Mouse (Mus musculus) hindbrain, embryonic 14.5 days (tissue): ENCODE measurements at regions not wholly inside any gene's neighbourhood (a gene's known extent, or its start where the extent isn't known, plus 50 kb on each side); places are given as distances from the start of the nearest gene placed in this dataset.

Experiments
- ATAC-seq: fragments of 200-750 bp; cut with Nextera tagmentation; 2 replicates; pipeline ENCODE4 v1.8.0; 2017; ENCODE audit warnings: moderate number of reproducible peaks, mild to moderate bottlenecking, moderate TSS enrichment, moderate library complexity; ENCODE audit not compliant: low FRiP score
- DNase-seq: peaks from one replicate; pipeline ENCODE4 v3.0.0-alpha.2; 2015; ENCODE audit warnings: low spot score
- H3K27ac ChIP-seq: fragments of 300-500 bp; sonication (generic); 2 replicates; pipeline ENCODE4 v1.5.1; 2014; ENCODE audit warnings: mild to moderate bottlenecking, moderate library complexity
- H3K27me3 ChIP-seq: fragments of 300-500 bp; sonication (generic); 2 replicates; pipeline ENCODE4 v1.6.1; 2014; ENCODE audit warnings: mild to moderate bottlenecking, low read length, mixed read lengths; ENCODE audit not compliant: control insufficient read depth, insufficient read depth
- H3K36me3 ChIP-seq: fragments of 300-500 bp; sonication (generic); replicated peaks from 2 replicates; pipeline ENCODE4 v1.6.1; 2014; ENCODE audit not compliant: control insufficient read depth, insufficient read depth
- H3K4me1 ChIP-seq: fragments of 300-500 bp; sonication (generic); replicated peaks from 2 replicates; pipeline ENCODE4 v1.6.1; 2014; ENCODE audit warnings: antibody characterized with exemption, low read length, mixed read lengths; ENCODE audit not compliant: control insufficient read depth, insufficient read depth
- H3K4me2 ChIP-seq: fragments of 300-500 bp; sonication (generic); replicated peaks from 2 replicates; pipeline ENCODE4 v1.6.1; 2014; ENCODE audit warnings: mild to moderate bottlenecking, moderate library complexity
- H3K4me3 ChIP-seq: fragments of 300-500 bp; sonication (generic); replicated peaks from 2 replicates; pipeline ENCODE4 v1.5.1; 2014; ENCODE audit warnings: mild to moderate bottlenecking, low read length
- H3K9ac ChIP-seq: fragments of 300-500 bp; sonication (generic); 2 replicates; pipeline ENCODE4 v1.6.1; 2014
- H3K9me3 ChIP-seq: fragments of 300-500 bp; sonication (generic); 2 replicates; pipeline ENCODE4 v1.6.1; 2016; ENCODE audit warnings: low read length; ENCODE audit not compliant: control insufficient read depth
- WGBS: fragments of 180-500 bp; shearing (Covaris S2); extraction: QIAGEN DNeasy Blood & Tissue Kit; methylation state at CpG from one replicate; pipeline ENCODE4 v1.1.7; 2014; 5-methylcytosine and 5-hydroxymethylcytosine counted together

DNA sequence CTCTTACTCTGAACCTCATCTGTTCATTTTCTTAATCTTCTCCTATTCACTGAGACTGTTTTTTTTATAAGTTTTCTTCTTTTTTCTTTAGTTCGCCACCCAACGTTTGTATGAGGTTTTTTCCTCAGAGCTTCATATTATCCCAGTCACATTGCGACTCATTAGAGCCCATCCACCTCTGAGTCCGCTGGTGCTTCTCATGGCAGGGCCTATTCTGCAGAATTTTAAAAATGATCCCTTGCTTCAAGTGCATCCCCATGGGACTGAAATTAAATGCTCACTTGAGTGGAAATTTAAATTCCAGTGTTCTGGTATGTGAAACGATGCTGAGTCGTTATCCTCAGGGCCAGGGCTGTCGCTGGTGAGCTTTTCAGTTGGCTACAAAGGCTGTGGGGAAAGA, 410.9 kb downstream of the Igsf11 start:
- H3K4me3 ChIP-seq = no peak overlapping the region
- 25% methylated on average over 7 of the region's 7 CpGs for WGBS
- ATAC-seq = peak; percentile 60
- no peak overlapping the region for H3K9ac ChIP-seq
- H3K9me3 ChIP-seq = no peaks in the 10 kb centered on the region
- peak; percentile 34 for DNase-seq
- H3K4me1 ChIP-seq = peaks cover 14% of the 10 kb centered on the region
- peak overlapping the region; percentile 60 for H3K27ac ChIP-seq
- no peaks in the 10 kb centered on the region for H3K27me3 ChIP-seq
- H3K4me2 ChIP-seq = no peak overlapping the region
- H3K36me3 ChIP-seq = no peaks in the 10 kb centered on the region

DNA sequence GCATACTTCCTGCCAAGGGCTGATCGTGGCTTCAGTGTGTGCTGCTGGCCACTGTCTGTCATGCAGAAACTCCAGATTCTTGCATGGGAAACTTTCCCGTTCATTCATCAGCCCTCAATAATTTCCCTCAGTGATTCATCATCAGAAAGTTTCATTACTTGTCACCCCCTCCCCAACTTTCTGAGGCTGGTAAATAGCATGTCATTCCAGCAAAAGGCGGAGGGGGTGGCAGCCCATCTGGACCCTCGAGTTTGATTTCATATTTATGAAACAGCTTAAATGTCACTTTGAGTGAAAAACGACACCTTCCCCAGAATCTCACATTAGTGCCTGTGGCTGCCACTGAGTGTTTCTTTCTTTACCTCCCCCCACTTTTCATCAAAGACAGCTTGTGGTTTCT, 415.5 kb downstream of the Igsf11 start:
- 55% methylated on average over 5 of the region's 5 CpGs for WGBS
- no peak for DNase-seq
- H3K27ac ChIP-seq = no peak overlapping the region
- no peak overlapping the region for H3K9ac ChIP-seq
- no peak overlapping the region for H3K4me3 ChIP-seq
- H3K4me1 ChIP-seq = 0 out of 2 replicates have a peak, but pooled peaks cover under 1% of the 10 kb centered on the region
- H3K36me3 ChIP-seq = no peaks in the 10 kb centered on the region
- no peaks in the 10 kb centered on the region for H3K9me3 ChIP-seq
- no peak overlapping the region for H3K4me2 ChIP-seq
- no peak for ATAC-seq
- H3K27me3 ChIP-seq = no peaks in the 10 kb centered on the region

DNA sequence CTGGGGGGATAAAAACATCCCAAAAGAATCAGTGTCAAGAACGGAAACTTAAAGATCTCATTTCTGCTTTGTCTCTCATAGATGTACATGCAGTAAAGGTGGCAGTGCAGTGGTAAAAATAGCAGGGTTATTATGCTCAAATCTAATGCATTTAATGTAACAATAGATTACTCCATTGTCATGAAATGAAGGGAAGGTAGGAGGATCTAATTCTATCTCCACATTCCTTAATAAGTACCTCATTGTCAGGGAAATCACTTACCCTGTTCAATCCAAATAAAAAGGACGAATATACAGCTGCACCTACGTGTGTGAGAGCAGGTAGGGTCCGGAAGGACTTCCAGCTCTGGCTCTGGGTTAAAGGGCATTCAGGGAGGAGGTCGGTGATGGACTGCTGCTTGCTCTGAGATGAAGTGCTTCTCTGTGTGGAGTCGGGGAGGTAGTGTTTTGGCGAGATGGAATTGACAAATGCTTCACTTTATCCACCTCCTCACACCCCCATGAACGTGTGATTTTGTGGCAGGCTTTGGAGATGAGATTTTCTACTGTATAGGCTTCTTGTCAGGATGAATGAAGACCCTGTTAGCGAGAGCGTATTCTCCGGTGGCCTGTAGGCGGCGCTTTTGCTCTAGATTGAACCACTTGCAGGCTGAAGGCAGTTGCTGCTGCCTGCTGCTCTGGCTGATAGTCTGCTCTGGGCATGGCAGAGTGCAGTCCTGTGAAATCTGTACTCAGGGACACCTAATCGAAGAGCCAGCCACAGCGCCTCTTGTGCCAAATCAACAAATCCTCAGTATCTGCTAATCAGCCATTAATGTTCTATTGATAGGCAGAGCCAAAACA, 424.5 kb downstream of the Igsf11 start:
- no peak overlapping the region for H3K4me2 ChIP-seq
- DNase-seq = peak; percentile 84
- 21% methylated on average over 15 of the region's 15 CpGs for WGBS

DNA sequence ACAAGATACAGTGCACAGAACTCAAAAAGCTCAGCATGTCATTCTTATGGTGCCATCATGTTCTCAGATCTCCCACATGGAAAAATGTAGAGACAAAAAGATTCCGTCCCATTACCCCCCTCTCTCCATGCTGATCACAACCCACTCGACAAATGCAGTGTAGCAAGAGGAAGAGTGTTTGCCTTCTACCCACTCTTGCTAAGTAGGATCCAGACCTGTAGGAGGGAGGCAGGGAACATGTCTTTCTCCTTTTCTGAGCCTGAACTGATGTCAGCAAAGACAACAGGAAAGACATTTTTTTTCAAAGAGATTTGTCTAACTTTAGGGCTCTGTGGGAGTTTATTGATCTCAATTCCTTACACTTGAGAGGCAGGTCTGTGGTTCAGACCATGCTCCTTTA, 433.2 kb downstream of the Igsf11 start:
- no peaks in the 10 kb centered on the region for H3K4me1 ChIP-seq
- no peaks in the 10 kb centered on the region for H3K27me3 ChIP-seq
- ATAC-seq (no peak), DNase-seq (no peak)
- 82% methylated on average over 2 of the region's 2 CpGs for WGBS
- no peaks in the 10 kb centered on the region for H3K9me3 ChIP-seq
- H3K27ac ChIP-seq = no peak overlapping the region
- H3K9ac ChIP-seq = no peak overlapping the region
- H3K4me3 ChIP-seq = no peak overlapping the region
- H3K36me3 ChIP-seq = no peaks in the 10 kb centered on the region
- H3K4me2 ChIP-seq = no peak overlapping the region

More for the DNA sequence above, 424.5 kb downstream of the Igsf11 start:
- Histone ChIP-seq H3K9me3 (no peaks in the 10 kb centered on the region), H3K27me3 (no peaks in the 10 kb centered on the region), H3K27ac (no peak overlapping the region), H3K4me1 (no peaks in the 10 kb centered on the region), H3K36me3 (no peaks in the 10 kb centered on the region), H3K9ac (no peak overlapping the region), H3K4me3 (no peak overlapping the region)
- ATAC-seq = peak; percentile 86

DNA sequence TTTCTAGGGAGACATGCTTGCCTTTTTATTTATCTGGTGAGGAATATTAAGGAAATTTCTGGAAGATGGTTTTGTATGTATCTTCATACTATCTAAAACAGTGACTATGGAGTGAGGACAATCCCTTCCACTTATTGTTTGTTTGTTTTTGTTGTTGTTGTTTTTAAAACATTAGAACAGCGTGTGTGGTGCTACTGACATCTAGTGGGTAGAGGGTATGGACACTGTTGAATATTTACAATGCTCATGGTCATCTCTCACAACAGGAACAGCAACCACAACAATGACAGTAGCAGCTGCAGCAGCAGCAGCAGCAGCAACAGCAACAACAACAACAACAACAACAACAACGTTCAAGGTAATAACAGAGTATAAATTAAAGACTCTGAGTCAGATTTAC, 471.2 kb downstream of the Igsf11 start:
- no peak overlapping the region for H3K27ac ChIP-seq
- WGBS = 70% methylated on average over 2 of the region's 2 CpGs
- H3K4me3 ChIP-seq = no peak overlapping the region
- no peaks in the 10 kb centered on the region for H3K4me1 ChIP-seq
- H3K36me3 ChIP-seq = no peaks in the 10 kb centered on the region
- ATAC-seq (no peak), DNase-seq (peak; percentile 37)
- no peak overlapping the region for H3K9ac ChIP-seq
- H3K9me3 ChIP-seq = no peaks in the 10 kb centered on the region
- H3K27me3 ChIP-seq = no peaks in the 10 kb centered on the region
- H3K4me2 ChIP-seq = no peak overlapping the region

DNA sequence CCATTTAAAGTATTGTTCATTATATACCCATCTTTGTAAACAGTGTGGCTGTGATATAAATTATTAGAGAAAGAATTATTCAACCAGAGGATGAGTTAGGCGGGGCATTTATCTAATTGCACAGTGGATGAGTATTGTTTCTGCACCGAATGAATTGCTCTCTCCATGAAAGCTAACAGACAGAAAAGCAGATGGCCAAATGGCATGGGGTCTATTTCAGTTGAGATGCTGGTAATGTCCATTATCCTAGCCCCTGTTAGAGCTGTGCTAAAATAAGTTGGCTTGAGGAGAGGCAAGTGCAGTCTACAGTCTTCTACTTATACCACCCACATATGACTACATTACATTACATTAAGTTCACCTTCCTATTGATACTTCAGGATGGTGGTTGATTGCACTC, 475.8 kb downstream of the Igsf11 start:
- DNase-seq = no peak
- ATAC-seq = no peak
- Histone ChIP-seq H3K4me2 (no peak overlapping the region), H3K9ac (no peak overlapping the region), H3K4me1 (no peaks in the 10 kb centered on the region), H3K9me3 (no peaks in the 10 kb centered on the region), H3K36me3 (no peaks in the 10 kb centered on the region), H3K27me3 (no peaks in the 10 kb centered on the region), H3K4me3 (no peak overlapping the region), H3K27ac (no peak overlapping the region)
- WGBS = 90% methylated on average over 2 of the region's 2 CpGs

DNA sequence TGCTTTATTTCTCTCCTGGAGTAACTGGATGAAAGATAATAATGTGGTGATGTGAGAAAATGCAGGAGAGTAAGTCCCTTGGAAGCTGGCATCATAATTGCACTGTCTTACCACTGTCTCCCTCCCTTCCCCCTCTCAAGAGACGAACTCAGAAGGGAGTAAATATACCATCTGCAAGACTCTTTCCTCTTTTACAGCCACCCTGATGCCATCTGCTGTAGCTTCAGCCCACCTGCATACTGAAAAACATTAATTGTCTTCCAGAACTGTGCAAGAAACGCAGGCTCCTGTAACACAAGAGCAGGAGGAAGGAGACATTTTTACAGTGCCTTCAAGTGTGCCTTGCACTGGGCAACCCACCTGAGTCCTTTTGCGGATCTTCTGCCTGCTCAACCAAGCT, 482.1 kb downstream of the Igsf11 start:
- Histone ChIP-seq H3K27ac (no peak overlapping the region), H3K27me3 (no peaks in the 10 kb centered on the region), H3K36me3 (no peaks in the 10 kb centered on the region), H3K9ac (no peak overlapping the region), H3K9me3 (no peaks in the 10 kb centered on the region), H3K4me1 (no peaks in the 10 kb centered on the region), H3K4me2 (no peak overlapping the region), H3K4me3 (no peak overlapping the region)
- ATAC-seq (no peak), DNase-seq (no peak)
- 74% methylated on average over 3 of the region's 3 CpGs for WGBS

DNA sequence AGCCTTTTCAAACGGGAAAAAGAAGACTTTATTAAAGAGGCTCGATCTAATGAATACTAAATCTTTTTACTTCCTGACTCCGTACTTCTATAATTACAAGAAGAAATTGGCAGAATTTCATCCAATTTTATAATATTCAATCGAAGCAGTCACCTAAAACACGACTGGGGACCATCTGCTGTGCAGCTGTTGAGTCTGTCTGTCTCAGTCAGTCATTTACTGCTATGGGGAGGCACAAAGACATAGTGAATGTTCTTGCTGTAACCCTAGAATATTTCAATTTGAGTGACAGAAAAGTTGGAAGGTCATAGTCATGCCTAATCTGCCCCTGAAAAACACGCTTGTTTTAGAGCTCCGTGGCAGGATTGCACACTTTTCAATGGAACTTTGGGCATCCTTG, 487.5 kb downstream of the Igsf11 start:
- no peak for ATAC-seq

DNA sequence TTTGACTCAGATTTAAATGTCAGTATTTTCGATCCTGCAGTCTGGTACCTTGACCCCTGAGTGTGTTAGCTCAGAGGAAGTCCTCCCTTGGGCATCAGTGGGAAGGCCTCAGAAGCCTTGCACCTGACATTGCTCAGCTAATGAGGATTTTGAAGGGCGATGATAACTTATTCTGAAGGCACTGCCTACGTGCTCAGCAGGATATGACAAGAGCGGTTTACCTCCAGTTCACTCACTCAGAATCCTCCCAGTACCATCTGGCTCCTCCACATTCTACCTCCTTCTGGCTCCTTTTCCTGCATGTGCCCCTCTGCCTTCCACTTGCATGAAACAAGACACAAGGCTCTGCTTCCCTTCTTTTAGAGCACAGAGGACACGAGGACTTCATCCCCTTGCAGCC, 497.5 kb downstream of the Igsf11 start:
- DNase-seq (no peak), ATAC-seq (no peak)
- Histone ChIP-seq H3K9ac (no peak overlapping the region), H3K4me3 (no peak overlapping the region), H3K9me3 (no peaks in the 10 kb centered on the region), H3K27me3 (no peaks in the 10 kb centered on the region), H3K4me1 (no peaks in the 10 kb centered on the region), H3K36me3 (no peaks in the 10 kb centered on the region), H3K27ac (no peak overlapping the region), H3K4me2 (no peak overlapping the region)
- WGBS = 67% methylated on average over 5 of the region's 5 CpGs

More for the DNA sequence above, 487.5 kb downstream of the Igsf11 start:
- Histone ChIP-seq H3K36me3 (no peaks in the 10 kb centered on the region), H3K4me1 (no peaks in the 10 kb centered on the region), H3K27ac (no peak overlapping the region), H3K4me2 (no peak overlapping the region), H3K9ac (no peak overlapping the region), H3K27me3 (no peaks in the 10 kb centered on the region), H3K9me3 (no peaks in the 10 kb centered on the region), H3K4me3 (no peak overlapping the region)
- WGBS = 71% methylated on average over 7 of the region's 7 CpGs
- no peak for DNase-seq

DNA sequence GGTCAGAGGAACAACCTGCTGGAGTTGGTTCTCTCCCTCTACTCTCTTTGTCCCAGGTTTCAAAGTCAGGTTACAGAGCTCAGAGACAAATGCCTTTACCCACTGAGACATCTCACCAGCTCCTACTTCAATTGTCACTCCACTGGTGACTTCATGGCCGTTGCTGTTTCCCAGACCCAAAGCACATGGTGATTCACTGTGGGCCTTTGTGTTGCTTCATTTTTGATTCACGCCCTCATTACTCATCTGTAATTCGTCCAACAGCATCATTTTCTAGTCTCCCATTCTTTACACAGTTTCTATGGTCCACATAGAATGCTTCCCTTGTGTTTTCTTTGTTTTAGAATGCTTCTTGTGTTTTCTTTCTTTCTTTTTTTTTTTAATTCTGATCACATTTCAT, 498.2 kb downstream of the Igsf11 start:
- Histone ChIP-seq H3K27ac (no peak overlapping the region), H3K4me1 (no peaks in the 10 kb centered on the region), H3K9me3 (no peaks in the 10 kb centered on the region), H3K9ac (no peak overlapping the region), H3K4me3 (no peak overlapping the region), H3K27me3 (no peaks in the 10 kb centered on the region), H3K36me3 (no peaks in the 10 kb centered on the region), H3K4me2 (no peak overlapping the region)
- WGBS = 47% methylated on average over 3 of the region's 3 CpGs
- DNase-seq = no peak
- no peak for ATAC-seq
